Mouse (Mus musculus): ENCODE data around the gene Cpb1.

DNA sequence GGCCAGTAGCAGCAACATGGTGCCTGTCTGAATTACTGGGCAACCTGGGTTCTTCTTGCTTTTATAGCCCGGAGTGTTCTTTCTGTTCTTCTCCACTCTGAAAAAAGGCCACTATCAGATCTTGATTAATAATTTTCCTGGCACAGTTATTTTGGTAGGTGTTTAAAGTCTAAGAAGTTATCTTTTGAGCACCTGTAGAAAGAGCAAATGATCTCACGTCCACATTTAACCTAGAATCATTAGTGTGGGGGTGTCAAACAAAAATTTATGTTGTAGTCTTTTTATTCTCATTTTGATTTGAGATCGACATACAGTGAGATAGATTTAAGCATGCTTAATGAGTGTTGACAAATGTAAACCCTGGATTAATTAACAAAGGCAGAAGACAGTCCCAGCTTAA lies at the start of gene Cpb1:
- TF ChIP-seq POLR2A (IDR thresholded peaks at IDR 0.05; ENCODE audit: borderline replicate concordance, insufficient read depth, low read length) (no peak), CTCF (IDR thresholded peaks at IDR 0.05; ENCODE audit: borderline replicate concordance, insufficient read depth, low read depth, low read length) (no peak)
